Mouse (Mus musculus): ENCODE results near the gene Gng10.
A peak's percentile ranks its signal among the peaks of the same experiment; 100 is the strongest.

Gene Gng10

DNA sequence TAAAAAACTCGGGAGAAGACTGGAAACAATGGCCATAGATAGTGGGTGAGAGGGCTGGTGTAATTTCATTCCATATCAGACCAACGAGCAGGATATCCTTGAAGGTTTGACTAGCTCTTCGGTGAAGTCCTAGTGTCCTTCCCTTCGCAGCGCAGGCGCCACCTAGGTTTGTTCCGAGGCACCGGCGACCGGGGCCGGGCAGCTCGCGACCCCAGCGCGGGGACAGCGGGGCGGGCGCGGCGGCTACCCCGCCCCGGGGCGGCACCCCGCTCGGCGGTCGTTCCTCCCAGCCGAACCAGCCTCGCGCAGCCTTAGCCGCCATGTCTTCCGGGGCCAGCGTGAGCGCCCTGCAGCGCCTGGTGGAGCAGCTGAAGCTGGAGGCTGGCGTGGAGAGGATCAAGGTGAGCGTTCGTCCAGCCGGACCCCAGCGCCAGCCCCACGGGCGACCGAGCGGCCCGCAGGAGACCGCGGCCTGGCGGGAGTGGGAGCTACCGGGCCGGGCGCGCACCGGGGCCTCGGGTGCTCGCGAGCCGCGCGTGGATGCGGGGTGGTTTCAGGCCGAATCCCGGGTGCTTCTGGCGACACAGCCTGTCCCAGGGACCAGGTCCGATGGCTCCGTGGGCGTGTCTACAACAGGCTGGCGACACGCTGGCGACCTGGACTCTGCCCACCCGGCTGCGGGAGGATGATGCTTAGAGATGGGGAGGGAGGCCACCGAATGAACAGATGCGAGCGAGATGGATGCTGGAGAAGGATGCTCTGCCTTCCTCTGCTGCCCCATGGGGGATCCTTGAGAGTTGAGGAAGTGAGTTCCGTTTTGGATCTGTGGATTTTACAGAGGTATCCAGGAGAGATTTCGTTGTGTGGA lies at the start of gene Gng10:
Gene Gng10, plus strand, starts transcription at position 171 of the 868 bp plus-strand sequence.
- peak; percentile 64 for DNase-seq (ENCODE audit: low spot score)

DNA sequence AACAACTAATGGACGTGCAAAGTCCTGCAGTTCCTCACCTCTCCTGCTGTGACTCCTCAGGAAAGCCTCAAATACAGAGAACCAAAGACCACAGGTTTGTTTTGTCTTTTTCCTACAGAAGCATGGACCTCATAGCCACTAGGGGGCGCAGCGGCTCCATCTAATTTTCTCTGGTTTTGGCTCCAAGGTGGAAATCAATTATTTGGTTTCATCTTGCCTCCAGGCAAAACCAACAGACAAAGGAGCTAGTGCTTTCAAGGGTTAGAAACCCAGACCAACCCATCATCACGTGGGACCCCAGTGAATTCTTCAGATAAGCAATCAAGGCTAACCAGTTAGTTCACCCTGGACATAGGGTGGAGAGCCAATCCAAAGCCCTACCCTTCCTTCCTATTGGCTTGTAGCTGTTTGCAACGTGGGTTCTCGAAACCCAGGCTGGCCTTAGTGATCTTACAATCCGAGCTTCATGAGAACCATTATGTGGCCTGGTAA lies 49.7 kb upstream of the Gng10 start:
- peak; percentile 84 for DNase-seq (ENCODE audit: low spot score)

DNA sequence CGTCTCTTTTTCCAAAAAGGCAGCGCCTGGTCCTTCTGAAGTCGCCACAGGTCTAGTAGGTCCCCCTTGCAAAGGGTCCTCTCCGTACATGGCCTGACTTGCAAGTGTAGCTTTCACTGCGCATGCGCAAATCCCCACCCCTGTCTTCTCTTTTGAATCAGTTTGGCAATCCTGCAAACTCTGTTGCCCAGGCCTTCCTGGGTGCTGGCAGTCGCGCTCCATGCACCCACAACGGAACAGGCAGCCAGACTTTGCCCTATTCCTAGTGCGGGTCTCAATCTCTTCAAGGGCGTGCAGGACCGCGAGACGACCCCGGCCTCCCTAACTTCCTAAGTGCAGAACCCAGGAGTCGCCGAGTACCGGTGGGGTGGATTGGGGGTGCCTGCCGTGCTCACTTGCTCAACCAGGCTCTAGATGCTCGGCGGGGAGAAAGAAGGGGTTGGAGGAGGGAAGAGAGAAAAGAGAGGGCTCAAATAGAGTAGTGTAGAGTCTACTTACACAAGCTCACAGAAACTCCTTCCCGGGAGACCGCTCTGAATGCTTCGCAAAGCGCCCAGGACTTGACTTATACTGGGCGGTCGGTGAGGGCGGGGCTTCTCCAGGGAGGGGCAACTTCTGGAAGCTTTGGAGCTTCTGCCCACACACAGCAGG lies 48.2 kb upstream of the Gng10 start, which contains the start of gene Ptgr1:
Gene Ptgr1, minus strand, starts transcription at position 580 of the 651 bp plus-strand sequence.
- DNase-seq (ENCODE audit: low spot score): peak; percentile 90

DNA sequence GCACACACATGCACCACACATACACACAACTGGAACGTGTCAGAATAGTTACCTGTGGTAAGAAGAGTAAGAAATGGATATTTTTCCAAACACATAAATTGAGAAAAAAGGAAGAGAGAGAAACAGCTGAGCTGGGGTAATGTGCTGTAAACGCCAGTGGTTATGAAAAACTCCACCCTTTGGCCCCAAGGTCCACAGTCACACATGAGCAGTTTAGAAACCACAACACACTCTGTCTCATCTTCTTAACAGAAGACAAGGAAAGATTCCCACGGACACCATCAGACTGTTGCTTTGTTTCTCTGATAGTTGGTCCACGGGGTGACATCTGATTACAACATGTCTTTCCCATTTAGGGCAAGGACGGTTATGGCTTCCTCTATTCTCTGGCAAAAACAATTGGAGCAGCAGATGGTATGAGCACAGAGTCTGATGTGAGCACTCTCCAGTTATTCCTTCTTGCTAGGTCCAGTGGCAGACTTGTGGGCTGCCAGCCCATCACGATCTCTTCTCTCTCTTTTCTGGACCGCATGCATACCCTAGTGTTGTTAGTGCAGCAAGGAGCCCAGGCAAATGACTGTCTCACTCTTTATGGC lies 45.5 kb upstream of the Gng10 start:
- DNase-seq (ENCODE audit: low spot score): no peak

DNA sequence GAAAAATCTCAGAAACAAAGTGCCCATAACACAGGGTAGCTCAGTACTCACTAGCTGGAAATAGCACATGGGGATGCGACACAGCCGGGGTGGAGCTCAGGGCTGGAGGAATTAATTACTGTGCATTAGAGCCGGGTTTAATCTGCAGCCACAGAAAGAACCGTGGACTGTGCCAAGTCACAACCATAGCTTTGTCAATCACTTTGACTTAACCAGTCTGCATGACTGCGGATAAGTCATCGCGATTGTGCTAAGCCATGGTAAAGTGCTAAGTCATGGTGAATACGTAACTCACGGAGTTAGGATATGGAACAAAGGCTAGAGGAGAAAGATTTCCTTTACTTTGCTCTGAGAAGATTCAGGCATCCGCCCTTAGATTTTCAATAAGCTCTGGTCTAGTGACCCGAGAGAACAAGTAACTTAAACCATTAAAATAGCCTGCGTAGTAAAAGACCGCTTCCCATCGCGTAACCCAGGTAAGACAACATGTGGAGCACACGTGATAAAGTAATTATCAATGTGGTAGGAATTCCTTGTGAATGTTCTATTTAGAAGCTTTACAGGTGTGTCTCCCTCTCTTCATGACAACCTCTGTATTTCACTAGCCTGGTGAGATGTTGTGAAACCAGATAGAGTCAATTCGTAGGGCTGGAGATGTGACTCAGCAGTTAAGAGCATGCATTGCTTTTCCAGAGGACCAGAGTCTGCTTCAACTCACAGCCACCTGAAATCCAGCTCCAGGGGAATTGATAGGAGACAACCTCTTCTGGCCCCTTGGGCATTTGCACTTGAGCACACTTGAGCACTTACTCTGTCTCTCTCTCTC lies 44.1 kb upstream of the Gng10 start:
- DNase-seq (ENCODE audit: low spot score): no peak

DNA sequence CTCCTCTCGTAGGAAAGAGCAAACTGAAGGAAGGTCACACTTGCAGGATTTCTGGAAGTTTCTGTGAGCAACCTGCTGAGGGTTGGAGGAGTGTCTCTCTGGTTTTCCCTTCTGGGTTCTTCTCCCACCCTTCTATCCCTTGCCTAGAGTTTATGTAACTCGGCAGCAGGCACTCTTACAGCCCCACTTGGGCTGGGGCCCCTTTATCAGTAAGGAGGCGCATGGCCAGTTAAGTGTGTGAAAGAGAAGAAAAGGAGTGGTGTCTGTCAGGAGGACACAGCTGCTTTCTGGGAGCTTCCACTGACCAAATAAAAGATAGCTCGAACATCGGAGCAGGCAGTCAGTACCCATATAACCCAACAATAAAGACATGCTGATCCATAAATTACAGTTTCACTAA lies 42.7 kb upstream of the Gng10 start:
- no peak for DNase-seq (ENCODE audit: low spot score)

DNA sequence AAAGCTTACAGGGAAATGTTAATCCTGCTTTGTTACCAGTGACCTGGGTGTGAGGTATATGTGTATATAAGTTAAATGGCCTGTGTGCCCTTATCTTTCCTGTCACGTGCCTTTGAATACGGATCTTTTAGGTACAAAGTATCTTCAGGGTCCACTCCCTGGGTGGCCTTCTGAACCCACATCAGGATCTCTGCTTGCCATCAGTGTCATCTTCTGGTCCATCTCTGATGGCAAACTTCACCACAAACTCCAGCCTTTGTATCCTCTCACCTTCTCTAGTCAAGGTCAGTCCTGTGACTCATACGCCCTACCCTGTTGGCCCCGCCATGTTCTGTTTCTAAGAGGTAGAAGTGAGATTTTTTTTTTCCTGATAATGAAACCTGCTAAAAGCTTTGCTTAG lies 40.1 kb upstream of the Gng10 start, which contains the start of gene Dnajc25:
Gene Dnajc25, plus strand, starts transcription at position 301 of the 400 bp plus-strand sequence.
- DNase-seq (ENCODE audit: low spot score): no peak

DNA sequence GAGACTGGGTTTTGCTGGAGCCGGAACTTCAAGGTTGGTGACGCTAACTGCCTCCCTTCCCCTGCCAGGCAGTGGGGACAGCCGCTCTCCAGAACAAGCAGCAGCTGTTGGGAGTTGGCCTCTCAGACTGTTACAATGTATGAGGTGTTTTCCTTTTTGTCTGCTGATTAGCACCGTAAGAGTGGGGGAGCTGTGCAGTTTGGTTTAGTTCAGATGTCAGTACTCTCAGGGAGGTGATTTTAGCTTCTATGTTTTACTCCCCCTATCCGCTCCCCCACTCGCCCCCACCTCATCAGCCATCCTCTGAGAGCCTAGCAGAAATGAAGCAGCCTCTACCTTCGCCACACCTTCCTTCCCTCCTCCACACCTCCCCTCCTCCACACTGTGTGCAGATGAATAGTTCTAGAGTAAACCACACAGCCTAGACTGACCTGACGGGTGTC lies 39.6 kb upstream of the Gng10 start:
- DNase-seq (ENCODE audit: low spot score): no peak

DNA sequence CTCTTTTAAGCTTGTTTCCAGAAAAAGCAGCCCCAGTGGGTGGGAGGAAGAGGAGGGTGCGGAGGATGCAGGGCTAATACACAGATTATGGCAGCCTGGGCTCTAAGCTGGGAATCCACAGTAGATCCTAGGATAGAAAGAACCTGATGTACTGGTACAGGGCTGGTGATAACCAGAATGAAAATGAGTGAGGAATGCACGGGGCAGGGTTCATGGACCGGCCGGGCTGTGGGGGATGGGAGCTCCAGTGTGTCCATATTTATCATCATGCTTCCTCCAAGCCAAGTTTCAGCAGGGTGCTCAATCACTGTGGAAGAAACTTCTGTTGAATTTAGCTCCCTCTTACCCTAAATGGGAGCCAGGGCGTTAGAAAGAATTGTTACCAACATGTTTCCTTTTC lies 37.8 kb upstream of the Gng10 start:
- DNase-seq (ENCODE audit: low spot score): peak; percentile 44

DNA sequence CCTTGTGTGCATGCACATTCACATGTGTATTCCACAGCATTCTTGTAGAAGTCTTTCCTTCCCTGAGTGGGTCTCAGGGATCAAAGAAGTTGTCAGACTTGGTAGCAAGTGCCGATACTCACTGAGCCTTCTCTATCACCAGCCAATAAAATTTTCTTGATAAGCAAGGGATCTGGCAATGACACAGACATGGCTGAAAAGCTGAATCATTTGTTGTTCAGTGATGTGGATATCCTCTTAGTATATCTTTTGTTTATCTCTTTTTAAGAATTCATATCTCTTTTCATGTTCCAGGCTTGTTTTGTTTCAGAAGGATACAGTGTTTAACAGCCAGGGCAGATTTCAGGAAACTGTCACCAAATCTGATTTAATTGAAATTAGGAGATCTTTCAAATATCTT lies 36.2 kb upstream of the Gng10 start:
- no peak for DNase-seq (ENCODE audit: low spot score)

DNA sequence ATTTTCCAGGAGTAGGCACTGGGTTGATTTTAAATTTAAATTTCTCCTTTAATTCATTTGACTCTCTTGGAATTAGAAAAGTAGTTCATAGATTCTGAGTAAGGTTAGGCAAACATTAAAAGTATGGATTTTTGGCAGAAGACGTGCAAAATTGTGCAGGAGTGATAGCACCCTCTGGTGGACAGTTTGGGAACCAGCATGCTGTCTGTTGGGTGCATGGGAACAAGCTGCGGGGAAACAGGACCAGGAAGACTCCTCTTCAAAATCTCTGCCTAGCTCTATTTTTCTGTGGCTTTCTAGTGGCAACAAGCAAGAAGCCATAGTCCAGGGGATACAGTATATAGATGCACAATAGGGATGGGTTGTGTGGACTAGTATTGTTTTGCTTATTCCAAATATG lies 35.2 kb upstream of the Gng10 start:
- DNase-seq (ENCODE audit: low spot score): peak; percentile 81

DNA sequence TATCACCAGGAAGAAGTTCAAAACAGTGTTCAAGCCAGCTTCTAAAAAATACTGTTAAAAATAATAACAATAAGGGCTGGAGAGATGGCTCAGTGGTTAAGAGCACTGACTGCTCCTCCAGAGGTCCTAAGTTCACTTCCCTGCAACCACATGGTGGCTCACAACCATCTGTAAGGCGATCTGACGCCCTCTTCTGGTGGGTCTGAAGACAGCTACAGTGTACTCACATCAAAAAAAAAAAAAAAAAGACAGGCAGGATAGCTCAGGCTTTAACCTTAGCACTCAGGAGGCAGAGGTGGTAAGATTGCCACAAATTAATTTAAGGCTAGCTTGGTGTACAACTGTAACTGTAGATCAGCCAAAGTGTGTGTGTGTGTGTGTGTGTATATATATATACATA lies 34.3 kb upstream of the Gng10 start:
- DNase-seq (ENCODE audit: low spot score): peak; percentile 35

DNA sequence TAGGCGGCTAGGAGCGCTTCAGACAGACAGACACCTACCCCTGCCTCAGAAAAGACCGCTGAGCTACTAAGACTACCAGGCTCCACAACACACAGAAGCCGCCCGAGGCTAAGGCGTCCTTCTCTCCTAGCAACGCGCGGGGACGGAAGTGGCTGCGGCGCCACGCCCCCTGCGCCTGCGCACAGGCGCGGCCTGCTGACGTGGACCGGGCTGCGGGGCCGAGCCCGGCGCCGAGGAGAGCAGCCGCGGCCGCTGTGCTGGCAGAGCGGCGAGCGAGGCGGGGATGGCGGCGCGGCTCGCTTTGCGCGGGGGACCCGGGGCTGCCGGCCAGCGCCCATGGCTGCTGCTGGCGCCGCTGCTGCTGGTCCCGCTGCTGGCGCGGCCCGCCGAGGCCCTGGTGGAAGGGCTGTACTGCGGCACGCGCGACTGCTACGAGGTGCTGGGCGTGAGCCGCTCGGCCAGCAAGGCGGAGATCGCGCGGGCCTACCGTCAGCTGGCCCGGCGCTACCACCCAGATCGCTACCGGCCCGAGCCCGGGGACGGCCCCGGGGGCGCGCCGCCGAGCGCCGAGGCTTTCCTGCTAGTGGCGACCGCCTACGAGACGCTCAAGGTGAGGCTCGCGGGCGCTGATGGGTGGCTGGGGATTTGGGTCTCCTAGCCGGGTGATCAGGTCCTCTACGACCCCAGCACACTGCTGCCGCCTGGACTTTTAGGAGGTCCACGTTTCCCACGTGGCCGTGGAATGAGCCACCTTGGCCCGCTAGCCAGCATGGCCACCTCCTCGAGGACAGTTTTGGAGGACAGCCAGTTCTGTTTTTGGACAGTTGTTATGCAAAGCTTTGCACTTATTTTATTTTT lies 31.7 kb upstream of the Gng10 start, which contains the start of gene Gm20503:
Gene Gm20503, plus strand, starts transcription at position 263 of the 858 bp plus-strand sequence.
- peak; percentile 92 for DNase-seq (ENCODE audit: low spot score)

DNA sequence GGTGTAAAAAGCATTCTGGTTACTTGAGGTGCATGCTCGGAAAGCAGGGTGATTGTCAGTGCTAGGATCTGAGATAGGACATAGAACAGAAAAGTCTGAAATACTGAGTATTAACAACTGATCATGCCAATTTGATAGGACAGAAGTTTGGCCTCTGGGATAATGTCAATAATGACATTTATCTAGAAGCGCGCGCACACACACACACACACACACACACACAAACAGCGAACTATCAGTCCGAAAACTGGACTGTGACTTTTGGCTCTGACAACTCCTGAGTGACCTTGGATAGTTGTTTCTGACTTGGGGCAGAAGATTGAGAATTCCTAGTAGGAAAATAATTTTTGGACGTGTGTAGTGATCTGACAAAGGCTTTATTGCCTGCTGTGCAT lies 31.1 kb upstream of the Gng10 start:
- no peak for DNase-seq (ENCODE audit: low spot score)

DNA sequence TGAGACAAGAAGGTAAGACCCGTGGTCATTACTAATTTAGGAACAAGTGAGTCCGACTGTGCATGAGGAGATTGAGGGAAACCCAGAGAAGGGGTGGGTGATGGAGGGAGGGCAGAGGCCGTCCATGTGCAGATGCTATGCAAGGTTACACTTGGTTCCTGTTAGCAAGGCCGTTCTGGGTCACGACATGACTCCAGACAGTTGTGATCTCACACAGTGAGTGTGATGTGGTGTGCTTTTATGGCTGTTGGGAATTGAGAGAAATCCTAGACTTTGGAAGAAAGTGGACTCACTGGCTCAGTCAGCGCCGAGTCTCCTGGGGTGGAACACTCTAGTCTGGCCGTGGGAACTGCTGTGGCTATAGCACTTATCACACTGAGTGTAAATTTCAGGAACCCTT lies 28.7 kb upstream of the Gng10 start:
- no peak for DNase-seq (ENCODE audit: low spot score)

DNA sequence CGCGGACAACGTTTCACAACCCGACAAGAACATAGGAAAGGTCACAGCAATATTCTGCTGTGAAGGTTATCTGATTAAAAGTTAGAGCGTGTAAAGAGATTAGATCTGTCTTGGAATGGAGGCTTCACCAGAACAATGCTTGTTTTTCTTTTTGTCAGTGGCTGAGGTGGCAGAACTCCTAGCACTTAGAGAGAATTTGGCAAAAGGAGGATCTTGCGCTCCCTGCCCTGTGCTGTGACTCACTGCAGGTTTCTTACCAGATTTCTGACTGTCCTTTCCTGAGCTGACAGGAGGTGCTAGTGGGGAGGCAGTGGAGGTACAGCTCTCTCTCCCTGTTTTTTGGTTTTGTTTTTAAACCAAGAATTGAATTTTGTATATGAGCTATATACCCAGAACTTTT lies 27.9 kb upstream of the Gng10 start:
- DNase-seq (ENCODE audit: low spot score): no peak

DNA sequence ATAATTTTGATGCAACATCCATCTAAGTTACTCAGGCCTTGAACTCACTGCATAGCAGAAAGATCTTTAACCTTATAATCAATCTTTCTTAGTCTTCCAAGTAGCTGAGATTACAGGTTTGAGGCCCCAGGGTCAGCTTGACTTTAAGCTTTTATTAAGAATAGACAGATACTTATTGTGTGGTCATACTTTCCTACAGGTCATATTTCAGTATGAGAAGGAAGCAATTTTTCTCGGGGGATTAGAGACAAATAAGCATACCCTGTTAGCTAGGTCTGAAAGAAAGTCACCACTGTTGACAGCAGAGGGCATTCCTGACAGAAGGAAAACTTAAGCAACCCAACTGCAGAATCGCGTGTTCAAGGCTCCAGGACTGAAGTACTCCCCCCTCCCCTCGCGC lies 26.9 kb upstream of the Gng10 start:
- DNase-seq (ENCODE audit: low spot score): no peak

DNA sequence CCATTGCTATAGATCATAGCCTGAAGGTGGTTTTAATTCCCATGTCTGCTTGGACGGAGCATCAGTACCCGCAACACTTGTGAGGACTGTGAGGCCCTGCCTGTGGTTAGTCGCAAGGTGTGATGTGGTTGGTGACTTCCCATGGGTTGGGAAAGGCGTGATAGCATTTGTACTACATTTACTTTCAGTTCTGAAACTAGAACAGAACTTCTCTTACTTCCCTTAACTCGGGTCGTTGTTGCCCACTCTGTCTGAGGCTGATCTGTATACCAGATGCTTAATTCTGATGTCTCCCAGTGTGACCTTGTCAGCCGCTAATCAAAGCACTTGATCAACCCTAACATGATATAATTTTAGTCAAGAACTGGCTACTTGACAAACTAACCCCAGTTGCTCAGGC lies 25.7 kb upstream of the Gng10 start:
- no peak for DNase-seq (ENCODE audit: low spot score)

DNA sequence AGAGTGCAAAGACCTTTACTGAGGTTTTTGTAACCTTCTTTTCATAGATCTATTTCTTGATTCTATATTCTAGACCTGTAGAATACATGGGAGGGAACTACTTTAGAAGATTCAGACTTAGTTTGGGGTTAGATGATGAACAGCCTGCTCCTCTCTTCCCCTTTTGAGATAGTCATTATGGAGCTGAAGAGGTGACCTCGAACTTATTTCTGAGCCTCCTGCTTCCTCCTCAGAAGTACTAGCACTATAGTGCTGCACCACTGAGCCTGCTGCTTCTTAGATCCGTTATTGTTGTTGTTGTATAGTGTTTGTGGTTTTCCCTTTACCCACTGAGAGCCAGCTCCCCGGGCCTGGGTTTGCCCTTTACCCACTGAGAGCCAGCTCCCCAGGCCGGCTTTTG lies 25.2 kb upstream of the Gng10 start:
- no peak for DNase-seq (ENCODE audit: low spot score)

DNA sequence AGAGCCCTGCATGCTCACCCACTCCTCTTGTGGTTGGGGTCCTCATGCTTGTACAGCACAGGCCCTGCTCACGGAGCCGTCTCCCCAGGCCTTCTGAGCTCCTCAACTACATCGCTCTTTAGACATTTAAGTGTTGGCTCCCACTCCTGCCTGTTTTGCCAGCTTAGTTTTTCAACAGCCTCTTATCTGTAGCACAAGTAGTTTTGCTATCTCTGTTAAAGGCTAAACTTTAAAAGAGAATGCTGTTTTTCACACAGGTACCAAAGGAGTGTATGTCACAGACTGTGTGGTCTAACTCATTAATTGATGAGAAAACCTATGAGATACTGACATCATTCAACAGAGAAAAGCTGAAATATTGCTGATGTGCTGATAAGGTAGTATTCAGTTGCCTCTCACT lies 23.4 kb upstream of the Gng10 start:
- no peak for DNase-seq (ENCODE audit: low spot score)

DNA sequence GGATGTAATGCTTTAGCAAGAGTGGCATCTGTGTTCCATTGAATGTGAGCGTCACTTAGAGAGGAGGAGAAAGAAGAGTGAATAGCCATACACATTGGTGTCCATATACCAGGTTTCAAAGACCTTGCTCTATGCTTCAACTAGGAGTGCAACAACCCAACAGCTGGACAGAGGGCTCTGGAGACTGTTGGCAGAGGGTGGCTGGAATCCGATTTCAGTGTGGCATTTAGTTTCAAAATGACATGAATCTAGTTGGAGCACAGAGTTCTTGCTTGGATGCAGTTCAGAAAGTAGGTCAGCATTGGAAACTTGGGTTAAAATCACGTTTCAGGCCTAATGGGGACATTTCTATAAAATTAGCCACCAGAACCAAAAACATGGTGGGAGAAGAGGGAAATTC lies 19.7 kb upstream of the Gng10 start:
- no peak for DNase-seq (ENCODE audit: low spot score)

Measured in urinary bladder, postnatal 14 days (tissue).